ENCODE assay signal across 20 mouse cellular contexts in genomic region chr11:45440937-45441720, GRCm38 (mm10).
"Had no signal": no experiment of that assay in that cellular context is flagged by ENCODE, and none has a peak within 500 bp of the region (broad histone marks: within the 10 kb centered on the region; RNA-seq: fewer than 3 reads in every experiment).

No protein-coding gene starts in this region.

- ATAC-seq: intestine, embryonic 16.5 days; lung, postnatal 0 days; midbrain, embryonic 15.5 days had no signal

- H3K4me1 ChIP-seq: megakaryocyte, embryonic 14.5 days; midbrain, embryonic 15.5 days; neural tube, embryonic 13.5 days; stomach, embryonic 15.5 days had no signal

- H3K9me3 ChIP-seq: kidney, embryonic 15.5 days; megakaryocyte, embryonic 14.5 days; midbrain, embryonic 15.5 days; neural tube, embryonic 13.5 days; stomach, embryonic 15.5 days had no signal

- H3K4me3 ChIP-seq: kidney, embryonic 15.5 days; left cerebral cortex, adult 2 months; megakaryocyte, embryonic 14.5 days; midbrain, embryonic 15.5 days; neural tube, embryonic 13.5 days; stomach, embryonic 15.5 days had no signal

- H3K27ac ChIP-seq: kidney, embryonic 15.5 days; left cerebral cortex, adult 2 months; liver, embryonic 14.5 days; macrophage; midbrain, embryonic 15.5 days; neural tube, embryonic 13.5 days; stomach, embryonic 15.5 days had no signal

- H3K27me3 ChIP-seq: kidney, embryonic 15.5 days; megakaryocyte, embryonic 14.5 days; midbrain, embryonic 15.5 days; neural tube, embryonic 13.5 days; stomach, embryonic 15.5 days had no signal

- H3K36me3 ChIP-seq: kidney, embryonic 15.5 days; midbrain, embryonic 15.5 days; neural tube, embryonic 13.5 days; stomach, embryonic 15.5 days had no signal

- H3K4me2 ChIP-seq: kidney, embryonic 15.5 days; midbrain, embryonic 11.5 days; midbrain, embryonic 15.5 days; neural tube, embryonic 13.5 days; stomach, embryonic 15.5 days had no signal

- H3K9ac ChIP-seq: kidney, embryonic 15.5 days; liver, embryonic 14.5 days; midbrain, embryonic 15.5 days; neural tube, embryonic 13.5 days; stomach, embryonic 15.5 days had no signal

- DNase-seq: kidney, adult 2 months; kidney, postnatal 25 days; liver; lung, adult 2 months; retina, postnatal 1 day; right cerebral cortex, postnatal 4 days; spleen, adult 18-20 months; thymus, adult 2 months; thymus, postnatal 25 days had no signal
